ENCODE assay signal across 21 mouse cellular contexts in the genomic region with DNA sequence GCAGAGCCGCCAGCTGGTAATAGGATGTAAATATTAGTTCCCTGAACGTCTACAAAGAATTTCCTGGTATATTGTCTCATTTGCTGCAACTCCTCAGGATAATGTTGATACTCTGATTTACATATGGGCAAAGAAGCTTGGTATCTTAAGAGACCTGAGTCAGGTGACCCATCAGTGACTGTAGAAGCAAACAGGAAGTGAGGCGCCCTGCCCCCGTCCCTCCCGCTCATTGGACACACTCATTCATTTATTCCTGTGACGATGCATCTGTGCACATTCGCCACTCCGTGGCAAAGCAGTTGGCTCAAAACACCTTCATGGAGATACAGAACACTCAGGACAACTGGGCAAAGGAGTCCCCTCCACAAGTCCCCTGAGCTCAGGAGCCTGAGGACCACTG.
DNase-seq lines count a peak whose midpoint lies in the region; ATAC-seq lines count a peak whose summit lies in the region.
"Had no signal": no experiment of that assay in that cellular context is flagged by ENCODE, and none has a peak within 500 bp of the region (broad histone marks: within the 10 kb centered on the region; RNA-seq: fewer than 3 reads in every experiment).

No protein-coding gene starts in this region.

- 82% methylated on average over 8 of the region's 8 CpGs for WGBS in embryonic facial prominence, embryonic 14.5 days
- 91% methylated on average over 8 of the region's 8 CpGs for WGBS in embryonic facial prominence, embryonic 10.5 days
- 59% methylated on average over 8 of the region's 8 CpGs for WGBS in intestine, embryonic 15.5 days

- peaks cover 5% of the 10 kb centered on the region; the same call in 1 of the 2 replicates for H3K4me1 ChIP-seq in embryonic facial prominence, embryonic 14.5 days (ENCODE audit: control insufficient read depth, insufficient read depth, low read length)
- no peaks in the 10 kb centered on the region for H3K4me1 ChIP-seq in embryonic facial prominence, embryonic 10.5 days
- H3K4me1 ChIP-seq in intestine, embryonic 15.5 days (replicated peaks): no peaks in the 10 kb centered on the region
- H3K4me1 ChIP-seq: heart, embryonic 10.5 days had no signal

- no peaks in the 10 kb centered on the region for H3K9me3 ChIP-seq in embryonic facial prominence, embryonic 14.5 days (ENCODE audit: control insufficient read depth, low read length)
- H3K9me3 ChIP-seq in embryonic facial prominence, embryonic 10.5 days: no peaks in the 10 kb centered on the region
- H3K9me3 ChIP-seq in intestine, embryonic 15.5 days: no peaks in the 10 kb centered on the region
- H3K9me3 ChIP-seq: embryonic facial prominence, embryonic 15.5 days; heart, embryonic 10.5 days had no signal

- intact Hi-C loops in gastrocnemius, postnatal 14 days (cut with DNase I; ENCODE audit: low total_unique reads): no loop called here

- no peaks in the 10 kb centered on the region for H3K27me3 ChIP-seq in embryonic facial prominence, embryonic 14.5 days (replicated peaks; ENCODE audit: control insufficient read depth, insufficient read depth, low read length)
- H3K27me3 ChIP-seq in embryonic facial prominence, embryonic 10.5 days (replicated peaks; ENCODE audit: low read depth, poor library complexity, severe bottlenecking): no peaks in the 10 kb centered on the region
- no peaks in the 10 kb centered on the region for H3K27me3 ChIP-seq in intestine, embryonic 15.5 days (replicated peaks)
- H3K27me3 ChIP-seq: embryonic facial prominence, embryonic 15.5 days had no signal

- no peak overlapping the region for H3K9ac ChIP-seq in embryonic facial prominence, embryonic 14.5 days (ENCODE audit: low read depth, low read length)
- H3K9ac ChIP-seq in intestine, embryonic 15.5 days: no peak overlapping the region
- H3K9ac ChIP-seq: embryonic facial prominence, embryonic 15.5 days; liver, postnatal 0 days had no signal

- H3K4me3 ChIP-seq in embryonic facial prominence, embryonic 14.5 days (ENCODE audit: low read depth, low read length): no peak overlapping the region
- H3K4me3 ChIP-seq in embryonic facial prominence, embryonic 10.5 days: no peak overlapping the region
- H3K4me3 ChIP-seq in intestine, embryonic 15.5 days (replicated peaks): no peak overlapping the region
- H3K4me3 ChIP-seq: embryonic facial prominence, embryonic 15.5 days; heart, embryonic 10.5 days had no signal

- 0 out of 2 replicates have a peak overlapping the region, but pooled peaks have one; percentile 59 for H3K27ac ChIP-seq in embryonic facial prominence, embryonic 14.5 days (replicated peaks; ENCODE audit: low read depth, low read length)
- no peak overlapping the region for H3K27ac ChIP-seq in embryonic facial prominence, embryonic 10.5 days (replicated peaks)
- H3K27ac ChIP-seq in intestine, embryonic 15.5 days: no peak overlapping the region
- H3K27ac ChIP-seq: heart, embryonic 10.5 days had no signal

- ATAC-seq in embryonic facial prominence, embryonic 14.5 days (ENCODE audit: low read depth): no peak
- ATAC-seq in granulocyte monocyte progenitor cell, adult 5-6 weeks (replicated peaks; ENCODE audit: poor library complexity, severe bottlenecking): peak; percentile 40; the same call in 1 of the 2 replicates
- ATAC-seq in intestine, embryonic 15.5 days: no peak
- ATAC-seq: liver, postnatal 0 days had no signal

- peaks cover 27% of the 10 kb centered on the region for H3K36me3 ChIP-seq in embryonic facial prominence, embryonic 14.5 days (ENCODE audit: control insufficient read depth, insufficient read depth, low read length)
- peaks cover 96% of the 10 kb centered on the region for H3K36me3 ChIP-seq in embryonic facial prominence, embryonic 10.5 days (replicated peaks)
- 0 out of 2 replicates have a peak, but pooled peaks cover 6% of the 10 kb centered on the region for H3K36me3 ChIP-seq in intestine, embryonic 15.5 days

- H3K4me2 ChIP-seq in embryonic facial prominence, embryonic 14.5 days (ENCODE audit: low read depth, low read length): no peak overlapping the region
- no peak overlapping the region for H3K4me2 ChIP-seq in intestine, embryonic 15.5 days (replicated peaks)
- H3K4me2 ChIP-seq: embryonic facial prominence, embryonic 15.5 days; midbrain, embryonic 11.5 days had no signal

- no peak for DNase-seq in embryonic facial prominence, embryonic 14.5 days (ENCODE audit: low spot score)
- no peak for DNase-seq in embryonic facial prominence, embryonic 10.5 days (ENCODE audit: low spot score)
- peak; percentile 24 for DNase-seq in spleen, adult 12 weeks (ENCODE audit: low spot score)
- no peak for DNase-seq in spleen, postnatal 14 days (ENCODE audit: low spot score in 2 of 2)
- no peak for DNase-seq in spleen, postnatal 36 days (ENCODE audit: low spot score in 2 of 2)
- DNase-seq in gastrocnemius, postnatal 14 days: no peak
- DNase-seq: cerebellum, adult 9-11 months; gastrocnemius, postnatal 36 days; heart, postnatal 10 days; kidney, adult 9 months; kidney, postnatal 36 days; layer of hippocampus, adult 9-11 months; liver, postnatal 0 days; lung, postnatal 36 days; right cerebral cortex, postnatal 25 days; thymus, adult 18-20 months had no signal
